Mouse (Mus musculus) neural tube, embryonic 13.5 days (tissue): ENCODE results near the gene Gpm6a. TPM values are rescaled to one million over a fixed set of nuclear protein-coding genes. Genes with fewer than 3 reads are reported as not detected.

Source experiments
- ATAC-seq: fragments of 200-750 bp; cut with Nextera tagmentation; 2 replicates; pipeline ENCODE4 v1.8.0; 2017; ENCODE audit warnings: low read depth, mild to moderate bottlenecking, moderate TSS enrichment, moderate library complexity
- H3K27ac ChIP-seq: fragments of 300-500 bp; sonication (generic); replicated peaks from 2 replicates; pipeline ENCODE4 v1.5.1; 2015; ENCODE audit warnings: moderate library complexity, mild to moderate bottlenecking, inconsistent platforms
- H3K27me3 ChIP-seq: fragments of 300-500 bp; sonication (generic); 2 replicates; pipeline ENCODE4 v1.6.1; 2015; ENCODE audit warnings: mild to moderate bottlenecking, inconsistent platforms
- H3K36me3 ChIP-seq: fragments of 300-500 bp; sonication (generic); 2 replicates; pipeline ENCODE4 v1.6.1; 2015; ENCODE audit warnings: mild to moderate bottlenecking, inconsistent platforms
- H3K4me1 ChIP-seq: fragments of 300-500 bp; sonication (generic); replicated peaks from 2 replicates; pipeline ENCODE4 v1.6.1; 2015; ENCODE audit warnings: inconsistent platforms
- H3K4me2 ChIP-seq: fragments of 300-500 bp; sonication (generic); 2 replicates; pipeline ENCODE4 v1.6.1; 2015; ENCODE audit warnings: inconsistent platforms, mild to moderate bottlenecking, moderate library complexity
- H3K4me3 ChIP-seq: fragments of 300-500 bp; sonication (generic); 2 replicates; pipeline ENCODE4 v1.5.1; 2015; ENCODE audit warnings: mild to moderate bottlenecking, inconsistent platforms
- H3K9ac ChIP-seq: fragments of 300-500 bp; sonication (generic); 2 replicates; pipeline ENCODE4 v1.6.1; 2015; ENCODE audit warnings: moderate library complexity, mild to moderate bottlenecking, inconsistent platforms
- H3K9me3 ChIP-seq: fragments of 300-500 bp; sonication (generic); 2 replicates; pipeline ENCODE4 v1.6.1; 2016; ENCODE audit warnings: inconsistent platforms
- WGBS: fragments of 180-500 bp; shearing (Covaris S2); methylation state at CpG from one replicate; pipeline ENCODE4 v1.1.7; 2015; 5-methylcytosine and 5-hydroxymethylcytosine counted together
- polyA plus RNA-seq: library from polyadenylated mRNA; unstranded; fragments of >200 nt; fragmentation: Nextera tagmentation; extraction: Ambion mirVana; gene quantifications from 2 replicates; pipeline ENCODE4 v1.2.1, GENCODE M21; 2015

Gene Gpm6a
- polyA plus RNA-seq, 1 experiment from 2014 or later, result 266 TPM

DNA sequence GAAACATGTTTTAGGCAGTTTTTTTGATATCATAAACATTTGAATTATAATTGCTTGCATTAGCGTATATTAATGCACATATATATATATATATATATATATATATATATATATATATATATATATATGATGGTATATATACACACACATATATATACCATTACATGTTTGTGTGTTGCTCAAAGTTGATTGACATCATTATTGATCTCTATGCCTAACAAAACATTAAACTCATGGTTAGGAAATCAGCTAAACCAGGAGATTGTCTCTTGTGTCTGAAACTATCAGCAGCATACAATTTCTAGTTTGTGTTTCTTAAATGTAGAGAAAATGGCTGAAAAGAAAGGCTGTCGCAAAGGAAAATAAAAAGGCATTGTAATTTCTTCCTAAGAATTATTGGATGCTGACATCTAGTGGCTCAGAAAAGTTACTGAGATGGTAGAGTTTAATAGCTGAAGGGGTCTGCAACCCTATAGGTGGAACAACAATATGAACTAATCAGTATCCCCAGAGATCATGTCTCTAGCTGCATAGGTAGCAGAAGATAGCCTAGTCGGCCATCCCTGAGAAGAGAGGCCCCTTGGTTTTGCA lies 149.3 kb downstream of the Gpm6a start:
- H3K4me3 ChIP-seq, result no peak overlapping the region
- 44% methylated on average over 3 of the region's 3 CpGs for WGBS
- ATAC-seq, result peak; percentile 57

More for the DNA sequence above, 149.3 kb downstream of the Gpm6a start:
- Histone ChIP-seq H3K9ac (no peak overlapping the region), H3K9me3 (no peaks in the 10 kb centered on the region), H3K4me1 (no peaks in the 10 kb centered on the region), H3K4me2 (no peak overlapping the region), H3K36me3 (no peaks in the 10 kb centered on the region), H3K27me3 (no peaks in the 10 kb centered on the region), H3K27ac (no peak overlapping the region)

Other genes with a start within 250 kb of the Gpm6a start
- gene Wdr17, start 67.7 kb upstream of the Gpm6a start, polyA plus RNA-seq, result 8.4 and 9.3 TPM in 2 replicates